Mouse (Mus musculus): ENCODE results near the gene Olfr1380. TPM values are rescaled to one million over a fixed set of nuclear protein-coding genes. Genes with fewer than 3 reads are reported as not detected.
"Not testable (repeated sequence)": the region's sequence is repeated elsewhere in the genome, so short reads cannot be mapped to it uniquely, and the experiment has no call there.

Olfr1380 gene
- polyA plus RNA-seq, 1 experiment from 2014 or later: not detected

DNA sequence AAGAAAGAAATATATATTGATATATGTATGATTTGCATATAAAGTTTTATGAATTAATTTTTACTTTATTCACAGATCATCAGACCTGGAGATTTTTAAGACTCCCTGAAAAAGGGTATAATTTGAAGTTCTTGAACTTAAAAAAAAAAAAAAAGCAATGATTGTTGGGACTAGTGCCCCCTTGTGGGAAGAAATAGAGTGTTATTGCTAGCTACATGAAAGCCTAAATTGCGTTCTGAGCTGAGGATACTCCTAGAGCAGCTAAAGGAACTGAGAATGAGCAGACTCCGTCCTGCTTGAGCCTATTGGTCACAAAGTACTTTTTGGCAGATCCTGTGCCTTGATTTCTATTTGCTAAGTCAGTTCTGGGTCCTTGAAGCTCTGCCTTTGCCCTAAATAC lies 18.4 kb downstream of the Olfr1380 start:
- not testable (repeated sequence) for H3K27me3 ChIP-seq (ENCODE audit: control insufficient read depth, insufficient read depth, low read length); H3K9ac ChIP-seq (ENCODE audit: low read length); ATAC-seq (ENCODE audit: insufficient number of reproducible peaks, insufficient read depth, low FRiP score, low read depth); H3K9me3 ChIP-seq (ENCODE audit: control insufficient read depth, low read length); H3K4me1 ChIP-seq (ENCODE audit: control insufficient read depth in 2 of 2, insufficient read depth in 2 of 2, low read length in 2 of 2); H3K4me3 ChIP-seq (ENCODE audit: control insufficient read depth in 1 of 2, insufficient read depth in 1 of 2, low read depth in 1 of 2, low read length in 2 of 2); H3K27ac ChIP-seq (replicated peaks in 1 of 2; ENCODE audit: control insufficient read depth in 1 of 2, insufficient read depth in 1 of 2, low read depth in 2 of 2, low read length in 2 of 2); H3K36me3 ChIP-seq (ENCODE audit: control insufficient read depth, insufficient read depth, low read length); H3K4me2 ChIP-seq (ENCODE audit: low read length)
- 23% methylated on average over 2 of the region's 2 CpGs for WGBS

DNA sequence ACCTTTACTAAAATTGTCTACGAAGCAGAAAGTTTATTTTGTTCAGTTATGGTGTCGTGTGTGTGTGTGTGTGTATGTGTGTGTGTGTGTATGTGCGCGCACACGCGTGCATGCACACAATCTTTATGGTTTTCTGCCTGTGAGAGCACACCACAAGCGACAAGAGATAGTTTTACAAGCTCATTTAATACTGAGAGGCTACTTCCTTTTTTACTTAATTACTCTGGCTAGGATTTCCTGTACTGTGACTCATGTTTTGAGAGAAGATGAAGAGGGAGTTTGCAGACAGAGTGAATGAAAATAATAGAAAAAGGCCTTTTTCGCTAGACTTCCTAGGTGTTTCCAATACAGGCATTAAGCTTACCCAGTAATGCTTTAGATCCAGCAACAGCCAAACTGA lies 23.8 kb downstream of the Olfr1380 start:
- H3K27me3 ChIP-seq (ENCODE audit: control insufficient read depth, insufficient read depth, low read length); H3K27ac ChIP-seq (replicated peaks in 1 of 2; ENCODE audit: control insufficient read depth in 1 of 2, insufficient read depth in 1 of 2, low read depth in 2 of 2, low read length in 2 of 2); H3K36me3 ChIP-seq (ENCODE audit: control insufficient read depth, insufficient read depth, low read length); H3K4me2 ChIP-seq (ENCODE audit: low read length); H3K4me3 ChIP-seq (ENCODE audit: control insufficient read depth in 1 of 2, insufficient read depth in 1 of 2, low read depth in 1 of 2, low read length in 2 of 2); H3K4me1 ChIP-seq (ENCODE audit: control insufficient read depth in 2 of 2, insufficient read depth in 2 of 2, low read length in 2 of 2); H3K9me3 ChIP-seq (ENCODE audit: control insufficient read depth, low read length); H3K9ac ChIP-seq (ENCODE audit: low read length); ATAC-seq (ENCODE audit: insufficient number of reproducible peaks, insufficient read depth, low FRiP score, low read depth): not testable (repeated sequence)
- 78% methylated on average over 8 of the region's 8 CpGs for WGBS

DNA sequence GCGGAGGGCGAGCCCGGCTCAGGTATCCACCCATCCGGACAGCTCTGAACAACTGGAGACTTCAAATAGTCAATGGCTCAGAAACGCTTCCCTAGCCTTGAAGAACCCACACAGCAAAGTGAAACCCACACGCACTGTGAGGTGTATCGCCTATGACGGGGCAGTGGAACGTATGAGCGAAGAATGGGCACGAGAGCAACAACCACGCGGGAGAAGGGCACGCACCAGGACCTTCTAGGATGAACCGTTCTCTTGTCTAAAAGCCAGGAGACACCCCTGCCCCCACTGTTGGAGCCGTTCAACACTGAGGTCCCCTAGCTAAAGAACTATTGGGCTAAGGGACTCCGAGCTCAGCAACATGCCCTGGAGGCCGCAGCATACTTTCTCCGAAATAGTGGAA lies 33.5 kb downstream of the Olfr1380 start:
- H3K9ac ChIP-seq (ENCODE audit: low read length): no peak overlapping the region
- ATAC-seq (ENCODE audit: insufficient number of reproducible peaks, insufficient read depth, low FRiP score, low read depth): no peak
- no peaks in the 10 kb centered on the region for H3K9me3 ChIP-seq (ENCODE audit: control insufficient read depth, low read length)
- no peaks in the 10 kb centered on the region for H3K27me3 ChIP-seq (ENCODE audit: control insufficient read depth, insufficient read depth, low read length)
- no peak overlapping the region for H3K27ac ChIP-seq (replicated peaks in 1 of 2; ENCODE audit: control insufficient read depth in 1 of 2, insufficient read depth in 1 of 2, low read depth in 2 of 2, low read length in 2 of 2)
- no peak overlapping the region for H3K4me2 ChIP-seq (ENCODE audit: low read length)
- 87% methylated on average over 19 of the region's 19 CpGs for WGBS
- H3K4me1 ChIP-seq (ENCODE audit: control insufficient read depth in 2 of 2, insufficient read depth in 2 of 2, low read length in 2 of 2): no peaks in the 10 kb centered on the region
- H3K36me3 ChIP-seq (ENCODE audit: control insufficient read depth, insufficient read depth, low read length): no peaks in the 10 kb centered on the region
- no peak overlapping the region for H3K4me3 ChIP-seq (ENCODE audit: control insufficient read depth in 1 of 2, insufficient read depth in 1 of 2, low read depth in 1 of 2, low read length in 2 of 2)

DNA sequence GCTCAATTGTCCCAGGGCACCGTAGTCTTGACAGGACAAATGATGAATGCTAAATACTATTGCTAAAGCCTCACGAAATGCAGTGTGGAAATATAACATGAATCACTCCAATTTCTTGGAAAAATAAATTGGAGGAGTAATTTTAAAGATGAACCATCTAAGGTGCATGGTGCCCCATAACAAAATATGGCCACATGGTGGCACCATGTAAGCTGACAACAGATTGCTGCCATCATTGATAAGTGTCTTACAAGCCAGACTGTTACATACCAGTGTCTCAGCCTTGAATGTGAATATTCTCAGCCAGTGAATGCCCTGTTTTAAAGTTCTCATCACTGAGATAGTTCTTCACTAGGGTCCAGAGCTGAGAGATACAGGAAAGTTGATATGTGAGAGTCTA lies 40.5 kb downstream of the Olfr1380 start:
- H3K9ac ChIP-seq (ENCODE audit: low read length); H3K27ac ChIP-seq (replicated peaks in 1 of 2; ENCODE audit: control insufficient read depth in 1 of 2, insufficient read depth in 1 of 2, low read depth in 2 of 2, low read length in 2 of 2); H3K27me3 ChIP-seq (ENCODE audit: control insufficient read depth, insufficient read depth, low read length); H3K4me2 ChIP-seq (ENCODE audit: low read length); ATAC-seq (ENCODE audit: insufficient number of reproducible peaks, insufficient read depth, low FRiP score, low read depth); H3K4me3 ChIP-seq (ENCODE audit: control insufficient read depth in 1 of 2, insufficient read depth in 1 of 2, low read depth in 1 of 2, low read length in 2 of 2); H3K36me3 ChIP-seq (ENCODE audit: control insufficient read depth, insufficient read depth, low read length); H3K9me3 ChIP-seq (ENCODE audit: control insufficient read depth, low read length); H3K4me1 ChIP-seq (ENCODE audit: control insufficient read depth in 2 of 2, insufficient read depth in 2 of 2, low read length in 2 of 2): not testable (repeated sequence)
- WGBS: 61% methylated on average over 2 of the region's 2 CpGs

DNA sequence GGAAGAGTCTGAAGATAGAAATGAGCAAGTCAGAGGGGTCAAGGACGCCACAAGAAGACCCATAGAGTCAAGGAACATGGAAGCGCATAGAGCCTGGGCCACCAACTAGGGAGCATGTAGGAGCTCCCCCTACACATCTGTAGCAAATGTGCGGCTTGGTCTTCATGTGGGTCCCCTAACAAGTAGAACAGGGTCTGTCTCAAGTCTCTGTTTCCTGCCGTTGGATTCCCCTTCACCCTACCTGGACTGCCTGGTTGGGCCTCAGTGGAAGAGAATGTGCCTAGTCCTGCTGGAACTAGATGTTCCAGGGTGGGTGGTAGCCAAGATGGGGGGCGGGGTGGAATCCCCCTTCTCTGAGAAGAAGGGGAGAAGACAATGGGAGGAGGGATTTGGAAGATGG lies 51.6 kb downstream of the Olfr1380 start:
- H3K4me2 ChIP-seq (ENCODE audit: low read length); H3K27ac ChIP-seq (replicated peaks in 1 of 2; ENCODE audit: control insufficient read depth in 1 of 2, insufficient read depth in 1 of 2, low read depth in 2 of 2, low read length in 2 of 2); H3K36me3 ChIP-seq (ENCODE audit: control insufficient read depth, insufficient read depth, low read length); H3K27me3 ChIP-seq (ENCODE audit: control insufficient read depth, insufficient read depth, low read length); H3K4me3 ChIP-seq (ENCODE audit: control insufficient read depth in 1 of 2, insufficient read depth in 1 of 2, low read depth in 1 of 2, low read length in 2 of 2); ATAC-seq (ENCODE audit: insufficient number of reproducible peaks, insufficient read depth, low FRiP score, low read depth); H3K9ac ChIP-seq (ENCODE audit: low read length); H3K9me3 ChIP-seq (ENCODE audit: control insufficient read depth, low read length): not testable (repeated sequence)
- H3K4me1 ChIP-seq (ENCODE audit: control insufficient read depth in 2 of 2, insufficient read depth in 2 of 2, low read length in 2 of 2): peaks cover 13 to 20% of the 10 kb centered on the region in 2 experiments
- WGBS: 79% methylated on average over 5 of the region's 5 CpGs

DNA sequence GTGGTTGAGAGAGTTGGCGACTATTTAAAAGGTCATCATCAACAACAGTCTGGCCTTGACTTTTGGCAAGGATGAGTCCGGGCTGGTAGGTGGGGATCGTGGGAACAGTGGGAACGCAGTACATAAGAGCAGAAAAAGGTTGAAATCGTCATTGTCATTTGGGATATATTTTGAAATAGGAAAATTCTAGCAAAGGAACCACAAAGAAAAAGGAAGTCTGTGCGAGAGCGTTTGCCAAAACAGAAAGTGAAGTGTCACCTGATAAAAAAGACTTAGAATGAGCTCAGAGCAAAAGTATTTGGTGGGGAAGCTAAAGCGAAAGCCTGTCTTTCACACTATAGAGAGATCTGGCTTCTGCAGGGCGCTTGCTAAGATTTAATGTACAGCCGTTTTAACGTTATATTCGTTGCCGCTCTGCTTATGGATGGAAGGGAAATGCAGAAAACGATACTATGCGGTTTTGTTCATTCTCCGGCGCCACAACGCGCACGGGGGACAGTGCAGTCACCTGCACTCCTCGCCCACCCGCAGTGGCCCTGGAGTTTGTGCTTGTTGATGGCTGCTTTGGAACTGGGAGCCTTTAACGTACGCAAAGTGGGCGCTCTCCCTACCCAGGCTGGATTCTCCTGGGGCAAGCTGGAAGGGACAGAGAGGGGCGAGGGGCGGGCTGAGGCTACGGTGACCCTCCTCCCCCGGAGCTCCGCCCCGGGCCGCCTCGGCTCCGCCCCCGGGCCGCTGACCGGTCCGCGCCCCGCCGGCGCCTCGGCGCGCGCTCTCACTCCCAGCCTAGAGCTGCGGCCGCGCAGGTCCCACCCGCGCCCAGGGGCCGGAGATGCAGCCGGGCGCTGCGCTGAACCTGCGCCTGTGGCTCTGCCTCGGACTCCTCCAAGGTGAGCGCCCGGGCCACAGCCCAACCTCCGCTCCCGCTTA lies 52.5 kb downstream of the Olfr1380 start, which contains the start of gene Flt4:
Gene Flt4, plus strand, starts transcription at position 326 of the 930 bp plus-strand sequence.
- Histone ChIP-seq H3K27ac (replicated peaks in 1 of 2; ENCODE audit: control insufficient read depth in 1 of 2, insufficient read depth in 1 of 2, low read depth in 2 of 2, low read length in 2 of 2) (peak within 1 kb of the TSS in 1 of 2 experiments; percentile 51; a peak in 2 of 4 replicates), H3K4me1 (ENCODE audit: control insufficient read depth in 2 of 2, insufficient read depth in 2 of 2, low read length in 2 of 2) (peaks cover 18 to 28% of the 10 kb centered on the region in 2 experiments), H3K4me2 (ENCODE audit: low read length) (peak within 1 kb of the TSS; percentile 76), H3K4me3 (ENCODE audit: control insufficient read depth in 1 of 2, insufficient read depth in 1 of 2, low read depth in 1 of 2, low read length in 2 of 2) (peak within 1 kb of the TSS; percentile 58 to 70), H3K9ac (ENCODE audit: low read length) (peak within 1 kb of the TSS; percentile 72)
- peak; percentile 84 for ATAC-seq (ENCODE audit: insufficient number of reproducible peaks, insufficient read depth, low FRiP score, low read depth)
- not testable (repeated sequence) for H3K9me3 ChIP-seq (ENCODE audit: control insufficient read depth, low read length); H3K27me3 ChIP-seq (ENCODE audit: control insufficient read depth, insufficient read depth, low read length); H3K36me3 ChIP-seq (ENCODE audit: control insufficient read depth, insufficient read depth, low read length)
- 2% methylated on average over 49 of the region's 61 CpGs for WGBS

DNA sequence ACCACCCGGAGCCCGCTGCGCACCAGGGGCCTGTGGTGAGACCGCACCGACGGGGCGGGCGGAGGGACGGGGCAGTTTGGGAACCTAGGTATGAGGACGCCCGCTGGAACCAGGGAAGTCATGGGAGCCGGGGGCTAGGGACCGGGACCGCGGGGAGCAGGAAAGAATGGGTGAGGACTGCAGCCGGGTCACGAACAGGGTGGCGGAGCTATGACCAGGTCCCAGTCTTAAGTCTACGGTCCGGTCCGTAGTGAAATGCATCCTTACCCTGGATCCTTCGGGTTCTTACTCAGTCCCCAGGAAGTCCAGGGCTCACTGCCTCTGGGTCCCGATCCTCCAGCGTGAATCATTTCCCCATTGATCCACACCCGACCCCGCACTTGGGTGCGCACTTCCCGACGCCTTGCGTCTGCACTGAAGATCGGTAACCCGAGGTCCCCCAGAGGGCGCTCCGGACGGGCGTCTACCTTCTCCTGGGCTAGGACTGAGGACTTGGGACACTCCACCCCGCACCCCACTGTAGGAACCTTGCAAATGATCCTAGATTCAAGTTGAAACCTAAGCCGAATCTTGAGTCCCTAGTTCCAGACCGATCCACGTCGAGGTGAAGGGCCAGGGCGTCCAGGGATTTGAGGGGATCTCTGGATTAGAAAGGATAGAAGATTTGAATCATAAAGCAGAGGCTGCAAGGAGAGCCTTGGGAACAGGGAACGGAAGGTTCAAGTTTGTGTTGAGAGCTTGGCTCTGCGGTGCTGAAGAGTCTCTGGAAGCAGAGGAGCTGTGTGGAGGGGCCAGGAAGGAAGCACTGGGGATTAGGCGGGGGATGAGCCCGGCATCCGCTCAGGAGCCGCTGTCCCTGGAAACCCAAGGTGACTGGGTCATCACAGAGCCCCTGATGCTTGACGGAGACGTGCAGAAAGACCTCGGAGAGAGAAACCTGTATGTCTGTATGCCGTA lies 53.5 kb downstream of the Olfr1380 start:
- not testable (repeated sequence) for H3K36me3 ChIP-seq (ENCODE audit: control insufficient read depth, insufficient read depth, low read length); H3K9me3 ChIP-seq (ENCODE audit: control insufficient read depth, low read length); ATAC-seq (ENCODE audit: insufficient number of reproducible peaks, insufficient read depth, low FRiP score, low read depth); H3K27me3 ChIP-seq (ENCODE audit: control insufficient read depth, insufficient read depth, low read length)
- Histone ChIP-seq H3K4me1 (ENCODE audit: control insufficient read depth in 2 of 2, insufficient read depth in 2 of 2, low read length in 2 of 2) (peaks cover 18 to 28% of the 10 kb centered on the region in 2 experiments), H3K4me2 (ENCODE audit: low read length) (peak overlapping the region; percentile 76), H3K4me3 (ENCODE audit: control insufficient read depth in 1 of 2, insufficient read depth in 1 of 2, low read depth in 1 of 2, low read length in 2 of 2) (peak overlapping the region; percentile 58 to 70), H3K27ac (replicated peaks in 1 of 2; ENCODE audit: control insufficient read depth in 1 of 2, insufficient read depth in 1 of 2, low read depth in 2 of 2, low read length in 2 of 2) (0 out of 4 replicates have a peak overlapping the region, but pooled peaks of 1 of the 2 experiments have one; percentile 6), H3K9ac (ENCODE audit: low read length) (peak overlapping the region; percentile 72)
- 1% methylated on average over 49 of the region's 52 CpGs for WGBS
